Mouse (Mus musculus): ENCODE measurements at regions not wholly inside any gene's neighbourhood (a gene's known extent, or its start where the extent isn't known, plus 50 kb on each side); places are given as distances from the start of the nearest gene placed in this dataset.

DNA sequence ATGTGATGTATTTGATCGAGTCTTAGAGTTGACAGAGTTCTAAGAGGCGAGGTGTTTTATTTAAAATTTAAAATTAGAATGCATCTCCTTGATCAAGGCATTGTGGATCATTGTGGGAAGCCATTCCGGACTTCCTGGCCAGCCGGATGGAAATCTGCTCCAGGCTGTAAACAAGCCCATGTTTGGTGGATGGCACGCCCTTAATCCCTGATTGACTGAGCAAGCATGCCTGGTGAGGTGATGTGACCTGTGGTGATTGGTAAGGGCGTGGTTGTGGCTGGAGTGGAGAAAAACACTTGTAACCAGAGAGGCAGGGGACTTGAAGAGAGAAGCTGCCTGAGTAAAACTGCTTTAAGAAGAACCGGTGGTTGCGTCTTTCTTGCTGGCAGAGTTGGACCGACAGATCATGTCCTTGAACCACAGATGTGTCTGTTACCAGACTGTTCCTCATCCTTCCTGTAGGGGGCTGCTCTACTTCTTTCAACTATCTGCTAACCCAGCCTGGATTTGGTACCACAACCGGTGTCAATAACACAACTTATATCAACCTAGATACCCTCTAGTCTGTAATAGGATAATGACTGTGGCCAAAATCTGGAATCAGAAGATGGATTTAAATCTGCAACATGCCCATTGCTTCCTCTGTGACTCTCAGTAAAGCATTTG, 164.4 kb downstream of the Ifng start:
- H3K9ac ChIP-seq: no peak overlapping the region
- H3K27me3 ChIP-seq: no peaks in the 10 kb centered on the region
- no peak for ATAC-seq (ENCODE audit: low FRiP score)
- no peaks in the 10 kb centered on the region for H3K9me3 ChIP-seq
- H3K27ac ChIP-seq: no peak overlapping the region
- no peak overlapping the region for H3K4me2 ChIP-seq
- 92% methylated on average over 10 of the region's 10 CpGs for WGBS
- H3K36me3 ChIP-seq: no peaks in the 10 kb centered on the region
- no peaks in the 10 kb centered on the region for H3K4me1 ChIP-seq (replicated peaks)
- H3K4me3 ChIP-seq: no peak overlapping the region

DNA sequence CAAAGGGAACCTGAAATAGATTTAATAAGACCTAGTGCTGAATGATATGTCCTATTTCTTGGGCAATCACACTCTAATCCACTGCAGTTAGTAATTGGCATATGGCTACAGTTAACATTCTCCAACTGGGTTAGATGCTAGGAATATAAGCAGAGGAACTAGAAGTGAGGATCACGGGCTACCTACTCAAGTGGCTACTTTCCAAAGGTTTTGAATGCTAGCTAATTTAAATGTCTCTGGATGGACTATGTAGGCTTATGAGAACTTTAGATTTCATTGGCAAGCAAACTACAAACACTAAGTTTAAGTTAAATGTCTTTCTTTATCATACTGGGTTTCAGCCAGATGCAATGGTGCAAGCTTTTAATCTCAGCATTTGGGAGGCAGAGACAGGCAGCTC, 166.6 kb downstream of the Ifng start:
- ATAC-seq (ENCODE audit: low FRiP score): no peak
- Histone ChIP-seq H3K4me1 (replicated peaks) (no peaks in the 10 kb centered on the region), H3K4me2 (no peak overlapping the region), H3K9ac (no peak overlapping the region), H3K27me3 (no peaks in the 10 kb centered on the region), H3K27ac (no peak overlapping the region), H3K4me3 (no peak overlapping the region), H3K9me3 (no peaks in the 10 kb centered on the region), H3K36me3 (no peaks in the 10 kb centered on the region)
- WGBS: 85% methylated on average over 1 of the region's 1 CpGs

GRCm38 (mm10) chr10:118608376-118609145, 167.7 kb downstream of the Ifng start:
- 74% methylated on average over 4 of the region's 4 CpGs for WGBS

DNA sequence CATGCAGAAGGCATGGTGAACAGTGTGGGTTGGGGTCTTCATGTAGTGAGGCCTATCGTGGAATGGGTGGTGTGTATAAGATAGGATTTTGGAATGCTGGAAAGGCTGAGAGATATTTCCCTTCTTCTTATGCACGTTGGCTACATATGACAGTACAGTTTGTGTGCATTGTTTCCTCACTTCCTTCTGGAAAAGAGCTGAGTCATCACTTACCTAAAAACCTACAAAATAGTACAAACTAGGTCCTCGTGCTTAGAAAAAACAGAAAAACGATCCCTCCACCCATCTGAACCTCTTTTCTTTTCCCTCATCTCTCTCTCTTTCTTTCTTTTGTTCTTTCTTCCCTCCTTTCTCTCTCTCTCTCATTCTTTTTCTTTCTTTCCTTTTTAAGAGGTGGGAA, 168.3 kb downstream of the Ifng start:
- H3K4me2 ChIP-seq: no peak overlapping the region
- no peaks in the 10 kb centered on the region for H3K9me3 ChIP-seq
- no peak overlapping the region for H3K9ac ChIP-seq
- no peaks in the 10 kb centered on the region for H3K27me3 ChIP-seq
- H3K36me3 ChIP-seq: no peaks in the 10 kb centered on the region
- ATAC-seq (ENCODE audit: low FRiP score): no peak
- H3K4me1 ChIP-seq (replicated peaks): no peaks in the 10 kb centered on the region
- H3K4me3 ChIP-seq: no peak overlapping the region
- 88% methylated on average over 4 of the region's 4 CpGs for WGBS
- no peak overlapping the region for H3K27ac ChIP-seq

More at GRCm38 (mm10) chr10:118608376-118609145, 167.7 kb downstream of the Ifng start:
- no peak for ATAC-seq (ENCODE audit: low FRiP score)
- no peaks in the 10 kb centered on the region for H3K27me3 ChIP-seq
- no peak overlapping the region for H3K4me3 ChIP-seq
- H3K27ac ChIP-seq: no peak overlapping the region
- H3K4me2 ChIP-seq: no peak overlapping the region
- H3K9ac ChIP-seq: no peak overlapping the region
- H3K36me3 ChIP-seq: no peaks in the 10 kb centered on the region
- H3K9me3 ChIP-seq: no peaks in the 10 kb centered on the region
- H3K4me1 ChIP-seq (replicated peaks): no peaks in the 10 kb centered on the region

- no peak overlapping the region for H3K27ac ChIP-seq
- H3K4me2 ChIP-seq: no peak overlapping the region
- H3K9ac ChIP-seq: no peak overlapping the region
- H3K4me1 ChIP-seq (replicated peaks): no peaks in the 10 kb centered on the region
- no peaks in the 10 kb centered on the region for H3K27me3 ChIP-seq
- no peak for ATAC-seq (ENCODE audit: low FRiP score)
- WGBS: 88% methylated on average over 7 of the region's 7 CpGs
- H3K9me3 ChIP-seq: no peaks in the 10 kb centered on the region
- no peaks in the 10 kb centered on the region for H3K36me3 ChIP-seq
- H3K4me3 ChIP-seq: no peak overlapping the region
Observed at GRCm38 (mm10) chr10:118610868-118611461, 170.1 kb downstream of the Ifng start.

DNA sequence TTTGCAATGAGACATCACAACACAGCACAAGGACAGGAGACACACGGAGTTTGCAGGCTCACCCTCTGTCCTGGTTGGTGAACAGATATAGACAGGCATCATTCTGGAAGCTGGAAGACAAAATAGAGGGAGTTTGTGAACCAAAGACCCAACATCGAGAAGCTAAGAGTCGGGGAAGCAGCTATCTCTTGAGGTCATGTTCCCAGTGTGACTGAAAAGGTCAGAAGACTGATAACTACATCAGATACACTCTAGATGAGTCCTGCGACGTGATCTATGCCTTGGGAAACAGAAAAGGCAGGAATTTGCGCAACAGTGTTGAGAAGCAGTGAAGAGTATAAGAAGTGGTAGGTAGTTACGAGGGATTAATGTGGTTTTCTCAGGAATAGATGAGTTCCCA, 171.2 kb downstream of the Ifng start:
- no peaks in the 10 kb centered on the region for H3K36me3 ChIP-seq
- H3K9me3 ChIP-seq: no peaks in the 10 kb centered on the region
- H3K4me3 ChIP-seq: no peak overlapping the region
- H3K4me1 ChIP-seq (replicated peaks): no peaks in the 10 kb centered on the region
- H3K27ac ChIP-seq: no peak overlapping the region
- no peak overlapping the region for H3K4me2 ChIP-seq
- WGBS: 91% methylated on average over 7 of the region's 7 CpGs
- no peak for ATAC-seq (ENCODE audit: low FRiP score)
- H3K9ac ChIP-seq: no peak overlapping the region
- no peaks in the 10 kb centered on the region for H3K27me3 ChIP-seq

- no peaks in the 10 kb centered on the region for H3K4me1 ChIP-seq (replicated peaks)
Observed at GRCm38 (mm10) chr10:118613056-118613695, 172.3 kb downstream of the Ifng start.

DNA sequence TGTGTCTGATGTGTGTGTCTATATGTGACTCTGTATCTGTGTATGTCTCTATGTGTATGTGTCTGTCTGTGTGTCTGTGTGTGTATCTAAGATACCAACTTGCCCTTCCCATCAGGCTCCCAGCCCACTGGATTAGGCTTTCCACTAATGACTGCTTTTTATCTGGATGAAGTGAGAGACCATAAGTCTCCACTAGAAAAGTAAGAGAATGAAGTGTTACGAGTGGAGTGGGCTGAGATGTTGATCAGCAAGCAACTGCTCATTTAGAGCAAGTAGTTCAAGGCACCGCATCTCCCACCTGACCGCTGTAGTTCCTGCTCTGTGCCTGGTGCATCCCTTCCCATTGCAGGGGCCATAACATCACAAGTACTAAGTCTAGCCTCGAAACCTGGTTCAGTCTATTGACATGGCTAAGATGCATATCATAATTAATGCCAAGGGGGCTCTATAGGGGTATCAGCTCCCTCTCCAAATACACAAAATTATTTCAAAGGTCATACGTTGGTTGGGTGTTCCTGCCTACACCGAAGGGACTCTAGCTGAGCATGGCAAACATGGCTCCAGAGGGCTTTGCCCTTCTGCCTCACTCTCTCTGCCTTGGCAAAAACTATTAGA, 173.5 kb downstream of the Ifng start:
- no peak for ATAC-seq (ENCODE audit: low FRiP score)
- H3K4me3 ChIP-seq: no peak overlapping the region
- no peaks in the 10 kb centered on the region for H3K36me3 ChIP-seq
- WGBS: 94% methylated on average over 6 of the region's 6 CpGs
- no peak overlapping the region for H3K27ac ChIP-seq
- no peaks in the 10 kb centered on the region for H3K27me3 ChIP-seq
- H3K9ac ChIP-seq: no peak overlapping the region
- H3K4me1 ChIP-seq (replicated peaks): no peaks in the 10 kb centered on the region
- H3K4me2 ChIP-seq: no peak overlapping the region
- no peaks in the 10 kb centered on the region for H3K9me3 ChIP-seq

More at GRCm38 (mm10) chr10:118613056-118613695, 172.3 kb downstream of the Ifng start:
- H3K36me3 ChIP-seq: no peaks in the 10 kb centered on the region
- no peaks in the 10 kb centered on the region for H3K9me3 ChIP-seq
- no peak overlapping the region for H3K4me2 ChIP-seq
- no peak overlapping the region for H3K4me3 ChIP-seq
- WGBS: 86% methylated on average over 14 of the region's 14 CpGs
- H3K27ac ChIP-seq: no peak overlapping the region
- no peak for ATAC-seq (ENCODE audit: low FRiP score)
- H3K27me3 ChIP-seq: no peaks in the 10 kb centered on the region
- no peak overlapping the region for H3K9ac ChIP-seq

DNA sequence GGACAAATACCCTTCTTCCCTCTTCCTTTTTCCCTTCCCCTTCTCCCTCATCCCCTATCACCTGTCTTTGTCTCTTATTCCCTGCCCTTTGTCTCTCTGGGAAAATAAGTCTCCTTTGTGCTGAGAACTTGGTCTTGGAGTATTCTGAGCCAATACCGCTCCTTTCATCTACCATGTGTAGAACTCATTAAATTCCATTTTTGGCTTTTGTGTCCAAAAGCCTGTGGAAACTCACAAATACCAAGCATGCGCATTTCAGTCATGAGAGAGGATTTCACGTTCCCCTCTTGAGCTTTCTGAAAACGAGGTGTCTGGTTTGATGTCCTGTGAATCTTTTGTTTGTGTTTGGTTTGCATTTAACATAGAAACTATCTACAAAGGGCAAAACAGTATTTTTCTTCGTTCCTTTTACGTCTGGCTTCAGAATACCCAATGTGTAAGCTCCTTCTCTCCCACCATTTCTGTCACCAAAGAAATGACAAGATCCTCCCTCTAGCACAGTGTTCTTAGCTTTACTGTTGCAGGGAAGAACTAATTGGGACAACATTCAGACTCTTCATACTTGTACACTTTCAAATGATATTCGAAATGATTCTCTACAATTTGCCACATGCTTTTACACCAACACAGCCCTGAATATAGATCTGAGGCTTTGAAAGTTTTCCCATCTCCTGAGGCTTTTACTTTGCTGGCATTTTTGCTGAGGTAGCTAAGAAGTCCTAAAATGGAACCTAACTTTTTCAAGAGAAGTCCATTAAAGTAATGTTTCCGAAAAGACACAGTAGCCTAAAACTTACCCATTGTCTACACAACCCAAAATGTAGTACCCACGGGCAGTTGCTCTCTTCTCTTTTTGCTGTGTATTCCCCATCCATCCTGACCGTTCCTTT, 174.5 kb downstream of the Ifng start:
- Histone ChIP-seq H3K27ac (no peak overlapping the region), H3K9me3 (no peaks in the 10 kb centered on the region), H3K36me3 (no peaks in the 10 kb centered on the region), H3K9ac (no peak overlapping the region), H3K4me1 (replicated peaks) (no peaks in the 10 kb centered on the region), H3K4me2 (no peak overlapping the region), H3K27me3 (no peaks in the 10 kb centered on the region), H3K4me3 (no peak overlapping the region)
- 89% methylated on average over 10 of the region's 10 CpGs for WGBS
- ATAC-seq (ENCODE audit: low FRiP score): no peak

- H3K4me1 ChIP-seq (replicated peaks): no peaks in the 10 kb centered on the region
- no peak for ATAC-seq (ENCODE audit: low FRiP score)
- H3K9ac ChIP-seq: no peak overlapping the region
- H3K4me3 ChIP-seq: no peak overlapping the region
- no peaks in the 10 kb centered on the region for H3K27me3 ChIP-seq
- no peak overlapping the region for H3K27ac ChIP-seq
- H3K9me3 ChIP-seq: no peaks in the 10 kb centered on the region
- H3K36me3 ChIP-seq: no peaks in the 10 kb centered on the region
- H3K4me2 ChIP-seq: no peak overlapping the region
- WGBS: 92% methylated on average over 5 of the region's 5 CpGs
Observed at GRCm38 (mm10) chr10:118616031-118616615, 175.3 kb downstream of the Ifng start.

- Histone ChIP-seq H3K9ac (no peak overlapping the region; the same call in 1 of the 2 replicates), H3K4me3 (no peak overlapping the region), H3K27me3 (no peaks in the 10 kb centered on the region), H3K4me2 (no peak overlapping the region), H3K4me1 (replicated peaks) (no peaks in the 10 kb centered on the region), H3K9me3 (no peaks in the 10 kb centered on the region), H3K36me3 (no peaks in the 10 kb centered on the region), H3K27ac (no peak overlapping the region)
- no peak for ATAC-seq (ENCODE audit: low FRiP score)
- WGBS: 85% methylated on average over 6 of the region's 6 CpGs
Observed at GRCm38 (mm10) chr10:118617291-118618044, 176.6 kb downstream of the Ifng start.

All from hindbrain, embryonic 13.5 days (tissue).